Mouse (Mus musculus): ENCODE results near the gene Cxcl14. TPM values are rescaled to one million over a fixed set of nuclear protein-coding genes. Genes with fewer than 3 reads are reported as not detected.

Cxcl14 gene
- total and polyA plus RNA-seq, 3 experiments: not detected

GRCm38 (mm10) chr13:56257469-56258153 lies 38.7 kb downstream of the Cxcl14 start:
- H3K4me1 ChIP-seq (ENCODE audit: control insufficient read depth in 1 of 2, insufficient read depth in 2 of 2): peaks cover 6 to 11% of the 10 kb centered on the region in 2 experiments; a peak in 2 of 4 replicates
- no peak for DNase-seq (ENCODE audit: extremely low read depth)
- H3K9me3 ChIP-seq (replicated peaks; ENCODE audit: low read length): peaks cover 4% of the 10 kb centered on the region
- TF ChIP-seq EP300 (IDR thresholded peaks at IDR 0.05; ENCODE audit: low read length) (no peak), SIN3A (IDR thresholded peaks at IDR 0.05; ENCODE audit: low read length) (no peak), MEF2A (IDR thresholded peaks at IDR 0.05; ENCODE audit: borderline replicate concordance, low read depth, low read length) (no peak), NELFE (IDR thresholded peaks at IDR 0.05; ENCODE audit: low read depth, low read length) (no peak), MXI1 (IDR thresholded peaks at IDR 0.05; ENCODE audit: low read depth, low read length) (no peak), ELF1 (IDR thresholded peaks at IDR 0.05; ENCODE audit: low read depth, low read length) (no peak), USF1 (IDR thresholded peaks at IDR 0.05; ENCODE audit: low read depth, low read length) (no peak), ZKSCAN1 (IDR thresholded peaks at IDR 0.05; ENCODE audit: borderline replicate concordance, low read depth, low read length) (no peak), SMC3 (IDR thresholded peaks at IDR 0.05; ENCODE audit: low read depth, low read length) (no peak), POLR2AphosphoS2 (IDR thresholded peaks at IDR 0.05; ENCODE audit: low read depth, low read length) (no peak), JUN (IDR thresholded peaks at IDR 0.05; ENCODE audit: insufficient read depth, low read depth, low read length) (no peak)
- dilution Hi-C loops (cut with MboI; ENCODE audit: extremely low pct_ligation_motif_present, extremely low pct_unique_long_range_greater_than_20kb, low sequenced_read_pairs): no loop called here
- peaks cover 41% of the 10 kb centered on the region for H3K27me3 ChIP-seq (replicated peaks)
- no peak overlapping the region for H3K27ac ChIP-seq (ENCODE audit: insufficient read depth, low read depth)
- no peak overlapping the region for H3K4me2 ChIP-seq (ENCODE audit: insufficient read depth, low read depth, poor library complexity, severe bottlenecking)
- in situ Hi-C loops (cut with MboI; ENCODE audit: low pct_ligation_motif_present, low pct_unique_long_range_greater_than_20kb, low sequenced_read_pairs): no loop called here
- H3K4me3 ChIP-seq (replicated peaks in 1 of 3; ENCODE audit: low read depth in 2 of 3, low read length in 2 of 3, poor library complexity in 1 of 3): no peak overlapping the region
- H3K79me2 ChIP-seq (replicated peaks; ENCODE audit: control insufficient read depth, extremely low read depth, insufficient read depth, poor library complexity, severe bottlenecking): no peaks in the 10 kb centered on the region
- no peak overlapping the region for H3K9ac ChIP-seq (ENCODE audit: insufficient read depth, low read depth)
- no peaks in the 10 kb centered on the region for H3K36me3 ChIP-seq (replicated peaks in 1 of 2; ENCODE audit: control insufficient read depth in 1 of 2, insufficient read depth in 1 of 2, low read length in 1 of 2)

- peaks cover 5% of the 10 kb centered on the region for H3K9me3 ChIP-seq (replicated peaks; ENCODE audit: low read length)
- dilution Hi-C loops (cut with MboI; ENCODE audit: extremely low pct_ligation_motif_present, extremely low pct_unique_long_range_greater_than_20kb, low sequenced_read_pairs): no loop called here
- no peak overlapping the region for H3K27ac ChIP-seq (ENCODE audit: insufficient read depth, low read depth)
- peaks cover 3 to 6% of the 10 kb centered on the region in 2 experiments for H3K4me1 ChIP-seq (ENCODE audit: control insufficient read depth in 1 of 2, insufficient read depth in 2 of 2)
- no peak for TF ChIP-seq UBTF (IDR thresholded peaks at IDR 0.05; ENCODE audit: low read depth, low read length)
- H3K79me2 ChIP-seq (replicated peaks; ENCODE audit: control insufficient read depth, extremely low read depth, insufficient read depth, poor library complexity, severe bottlenecking): no peaks in the 10 kb centered on the region
- DNase-seq (ENCODE audit: extremely low read depth): no peak
- peaks cover 49% of the 10 kb centered on the region for H3K27me3 ChIP-seq (replicated peaks)
- no peak overlapping the region for H3K4me2 ChIP-seq (ENCODE audit: insufficient read depth, low read depth, poor library complexity, severe bottlenecking)
- in situ Hi-C loops (cut with MboI; ENCODE audit: low pct_ligation_motif_present, low pct_unique_long_range_greater_than_20kb, low sequenced_read_pairs): no loop called here
- no peak overlapping the region for H3K9ac ChIP-seq (ENCODE audit: insufficient read depth, low read depth)
- H3K4me3 ChIP-seq (replicated peaks in 1 of 3; ENCODE audit: low read depth in 2 of 3, low read length in 2 of 3, poor library complexity in 1 of 3): no peak overlapping the region
- H3K36me3 ChIP-seq (replicated peaks in 1 of 2; ENCODE audit: control insufficient read depth in 1 of 2, insufficient read depth in 1 of 2, low read length in 1 of 2): no peaks in the 10 kb centered on the region
Measured at GRCm38 (mm10) chr13:56256716-56257299, 39.5 kb downstream of the Cxcl14 start.

Data from CH12.LX (cell line).